9 mouse cellular contexts compared by ENCODE assay signal in genomic region chr4:123080791-123081190, GRCm38 (mm10). TPM values are rescaled to one million over a fixed set of nuclear protein-coding genes. Genes with fewer than 3 reads are reported as not detected.
A peak's percentile ranks its signal among the peaks of the same experiment; 100 is the strongest.
DNase-seq lines count a peak whose midpoint lies in the region; ATAC-seq and TF ChIP-seq lines count a peak whose summit lies in the region.
"Had no signal": no experiment of that assay in that cellular context is flagged by ENCODE, and none has a peak within 500 bp of the region (broad histone marks: within the 10 kb centered on the region; RNA-seq: fewer than 3 reads in every experiment).

No protein-coding gene starts in this region.

- no peak overlapping the region for H3K4me3 ChIP-seq in kidney, embryonic 15.5 days (replicated peaks)
- H3K4me3 ChIP-seq in stomach, postnatal 0 days (ENCODE audit: low read depth, low read length) = no peak overlapping the region
- no peak overlapping the region for H3K4me3 ChIP-seq in midbrain, embryonic 15.5 days
- H3K4me3 ChIP-seq: left cerebral cortex, adult 2 months had no signal

- H3K27ac ChIP-seq in kidney, embryonic 15.5 days = no peak overlapping the region
- peak overlapping the region; percentile 63; the same call in 1 of the 2 replicates for H3K27ac ChIP-seq in stomach, postnatal 0 days (replicated peaks)
- H3K27ac ChIP-seq in midbrain, embryonic 15.5 days = no peak overlapping the region
- H3K27ac ChIP-seq: left cerebral cortex, adult 2 months had no signal

- H3K36me3 ChIP-seq in kidney, embryonic 15.5 days = no peaks in the 10 kb centered on the region
- H3K36me3 ChIP-seq in stomach, postnatal 0 days (ENCODE audit: control insufficient read depth, insufficient read depth, low read length) = no peaks in the 10 kb centered on the region
- H3K36me3 ChIP-seq in midbrain, embryonic 15.5 days (replicated peaks) = no peaks in the 10 kb centered on the region

- no peak for TF ChIP-seq EP300 in stomach, postnatal 0 days (optimal IDR thresholded peaks at IDR 0.05)

- no peak overlapping the region for H3K4me2 ChIP-seq in kidney, embryonic 15.5 days
- H3K4me2 ChIP-seq in stomach, postnatal 0 days (replicated peaks; ENCODE audit: low read depth) = no peak overlapping the region
- H3K4me2 ChIP-seq in midbrain, embryonic 15.5 days = no peak overlapping the region

- WGBS in kidney, embryonic 15.5 days = 45% methylated on average over 13 of the region's 13 CpGs
- WGBS in stomach, postnatal 0 days = 22% methylated on average over 13 of the region's 13 CpGs
- WGBS in midbrain, embryonic 15.5 days = 47% methylated on average over 13 of the region's 13 CpGs

- no peak overlapping the region for H3K9ac ChIP-seq in kidney, embryonic 15.5 days
- H3K9ac ChIP-seq in stomach, postnatal 0 days (ENCODE audit: low read length) = no peak overlapping the region
- no peak overlapping the region for H3K9ac ChIP-seq in midbrain, embryonic 15.5 days

- H3K9me3 ChIP-seq in kidney, embryonic 15.5 days (replicated peaks) = no peaks in the 10 kb centered on the region
- H3K9me3 ChIP-seq in stomach, postnatal 0 days (ENCODE audit: control insufficient read depth, low read length) = no peaks in the 10 kb centered on the region
- no peaks in the 10 kb centered on the region for H3K9me3 ChIP-seq in midbrain, embryonic 15.5 days

- DNase-seq in kidney, adult 8-10 months = peak; percentile 11 to 21
- peak; percentile 65 for DNase-seq in lung, postnatal 14 days
- DNase-seq in stomach, postnatal 0 days (ENCODE audit: low spot score) = peak; percentile 93
- no peak for DNase-seq in embryo, embryonic 9.5 days (ENCODE audit: extremely low spot score)

- no peaks in the 10 kb centered on the region for H3K27me3 ChIP-seq in kidney, embryonic 15.5 days
- H3K27me3 ChIP-seq in stomach, postnatal 0 days (ENCODE audit: control insufficient read depth, insufficient read depth, low read length) = no peaks in the 10 kb centered on the region
- H3K27me3 ChIP-seq in midbrain, embryonic 15.5 days (replicated peaks) = no peaks in the 10 kb centered on the region

- no peak for TF ChIP-seq CTCF in stomach, postnatal 0 days (IDR thresholded peaks at IDR 0.05; ENCODE audit: low read depth)

- ATAC-seq in kidney, embryonic 15.5 days (replicated peaks; ENCODE audit: low FRiP score) = no peak
- ATAC-seq in erythroblast, adult 5-6 weeks (replicated peaks; ENCODE audit: low FRiP score, poor library complexity, severe bottlenecking) = peak; percentile 66
- peak; percentile 69 for ATAC-seq in stomach, postnatal 0 days (ENCODE audit: low FRiP score, low TSS enrichment)
- no peak for ATAC-seq in monocyte, adult 5-6 weeks (replicated peaks; ENCODE audit: insufficient number of reproducible peaks, low FRiP score, low TSS enrichment, poor library complexity, severe bottlenecking)
- no peak for ATAC-seq in midbrain, embryonic 15.5 days (replicated peaks)

- peaks cover 8% of the 10 kb centered on the region for H3K4me1 ChIP-seq in kidney, embryonic 15.5 days
- no peaks in the 10 kb centered on the region for H3K4me1 ChIP-seq in stomach, postnatal 0 days (replicated peaks; ENCODE audit: control insufficient read depth, insufficient read depth)
- no peaks in the 10 kb centered on the region for H3K4me1 ChIP-seq in midbrain, embryonic 15.5 days

RNA-seq across cellular contexts. Expression of gene Bmp8b, which starts 24.2 kb away (rescaled TPM):
- 0.33 and 0.49 TPM in 2 replicates for polyA plus RNA-seq in kidney, embryonic 15.5 days (2015; fragmentation: Nextera tagmentation; extraction: Ambion mirVana)
- 0.19 TPM in 1 of 2 replicates, not detected in the other for total RNA-seq in erythroblast, adult 5-6 weeks (2015; ENCODE audit: low replicate concordance)
- total RNA-seq in erythroblast, adult 5-6 weeks (2017; ENCODE audit: low replicate concordance) = 0.28 TPM in 1 of 2 replicates, not detected in the other
- polyA plus RNA-seq in stomach, postnatal 0 days (2015; fragmentation: Nextera tagmentation; extraction: Ambion mirVana) = 0.21 and 0.25 TPM in 2 replicates
- total RNA-seq in monocyte, adult 5-6 weeks (2017) = not detected in 3 replicates
- 0.36 and 0.56 TPM in 2 replicates for polyA plus RNA-seq in midbrain, embryonic 15.5 days (2015; fragmentation: Nextera tagmentation; extraction: Ambion mirVana)

RNA-seq across cellular contexts. Expression of gene Oxct2b, which starts 35.3 kb away (rescaled TPM):
- polyA plus RNA-seq in kidney, embryonic 15.5 days (2015; fragmentation: Nextera tagmentation; extraction: Ambion mirVana) = not detected in 2 replicates
- total RNA-seq in erythroblast, adult 5-6 weeks (2015; ENCODE audit: low replicate concordance) = not detected in 2 replicates
- not detected in 2 replicates for total RNA-seq in erythroblast, adult 5-6 weeks (2017; ENCODE audit: low replicate concordance)
- not detected in 2 replicates for polyA plus RNA-seq in stomach, postnatal 0 days (2015; fragmentation: Nextera tagmentation; extraction: Ambion mirVana)
- total RNA-seq in monocyte, adult 5-6 weeks (2017) = not detected in 3 replicates
- polyA plus RNA-seq in midbrain, embryonic 15.5 days (2015; fragmentation: Nextera tagmentation; extraction: Ambion mirVana) = 0.25 and 0.66 TPM in 2 replicates

RNA-seq across cellular contexts. Expression of gene Ppie, which starts 59.0 kb away (rescaled TPM):
- 105 and 109 TPM in 2 replicates for polyA plus RNA-seq in kidney, embryonic 15.5 days (2015; fragmentation: Nextera tagmentation; extraction: Ambion mirVana)
- 5.2 and 5.6 TPM in 2 replicates for total RNA-seq in erythroblast, adult 5-6 weeks (2015; ENCODE audit: low replicate concordance)
- total RNA-seq in erythroblast, adult 5-6 weeks (2017; ENCODE audit: low replicate concordance) = 4.3 and 15.4 TPM in 2 replicates
- polyA plus RNA-seq in stomach, postnatal 0 days (2015; fragmentation: Nextera tagmentation; extraction: Ambion mirVana) = 47.2 and 48.9 TPM in 2 replicates
- 19.7 to 35.3 TPM (median 32.0 TPM) in 3 replicates for total RNA-seq in monocyte, adult 5-6 weeks (2017)
- 55.5 and 55.6 TPM in 2 replicates for polyA plus RNA-seq in midbrain, embryonic 15.5 days (2015; fragmentation: Nextera tagmentation; extraction: Ambion mirVana)

Comparison
In these comparisons a context has a peak if more than half of its experiments do, and no peak if none do; other contexts are left out.
1. ATAC-seq: peak in erythroblast, adult 5-6 weeks (single experiment) and stomach, postnatal 0 days (single experiment); none in kidney, embryonic 15.5 days (single experiment), monocyte, adult 5-6 weeks (single experiment) and midbrain, embryonic 15.5 days (single experiment).